Mouse (Mus musculus) olfactory bulb, adult 2 months (tissue): ENCODE measurements around the gene Erbb3.

Experiments
- CTCF ChIP-seq: fragments of 200-500 bp; IDR thresholded peaks from 2 replicates; pipeline ENCODE4 v1.5.1; 2012; ENCODE audit warnings: low read depth, mild to moderate bottlenecking, low read length, moderate library complexity; ENCODE audit not compliant: insufficient read depth
- POLR2A ChIP-seq: fragments of 200-500 bp; IDR thresholded peaks from 2 replicates; pipeline ENCODE4 v1.6.1; 2012; ENCODE audit warnings: mild to moderate bottlenecking, low read depth, low read length, moderate library complexity; ENCODE audit not compliant: insufficient read depth

GRCm38 (mm10) chr10:128565788-128566531 is 23.5 kb downstream of the Erbb3 start, which contains the start of gene Pa2g4:
- TF ChIP-seq CTCF = no peak
- TF ChIP-seq POLR2A = peak; percentile 88
